Comparison of ENCODE assay signal across 24 mouse cellular contexts in the genomic region with DNA sequence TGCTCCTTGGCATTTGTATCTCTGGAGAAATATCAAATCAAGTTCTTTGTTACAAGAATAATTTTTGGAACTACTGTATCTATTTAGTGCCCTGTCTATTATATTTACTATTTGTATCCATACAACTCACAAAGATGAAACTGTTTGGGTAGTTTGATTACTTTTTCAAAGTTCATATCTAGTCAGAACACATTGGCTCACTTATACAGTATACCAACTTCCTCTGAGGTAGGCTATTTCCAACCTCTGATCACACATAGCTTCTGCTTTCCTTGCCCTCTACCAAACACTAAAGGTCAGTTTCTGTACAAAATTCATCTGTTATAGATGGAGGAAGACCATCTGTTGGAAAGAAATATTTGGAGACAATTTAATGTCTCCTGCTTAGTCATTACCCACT. TPM values are rescaled to one million over a fixed set of nuclear protein-coding genes. Genes with fewer than 3 reads are reported as not detected.
DNase-seq lines count a peak whose midpoint lies in the region; ATAC-seq and TF ChIP-seq lines count a peak whose summit lies in the region.
"Had no signal": no experiment of that assay in that cellular context is flagged by ENCODE, and none has a peak within 500 bp of the region (broad histone marks: within the 10 kb centered on the region; RNA-seq: fewer than 3 reads in every experiment).

No protein-coding gene starts in this region.

- no peak overlapping the region for H3K9ac ChIP-seq in heart, adult 2 months (ENCODE audit: low read depth, low read length)
- H3K9ac ChIP-seq in MEL (ENCODE audit: control insufficient read depth, low read depth, low read length, poor library complexity, severe bottlenecking): no peak overlapping the region

- intact Hi-C loops in heart, adult 2 months (cut with DNase I): loop anchor here (10.0 kb wide), 1 partner anchor 330 kb away; no protein-coding TSS in a partner anchor

- peak; percentile 30 for ATAC-seq in megakaryocyte progenitor cell, adult 5-6 weeks (replicated peaks; ENCODE audit: poor library complexity)
- ATAC-seq in megakaryocyte-erythroid progenitor cell, adult 5-6 weeks (replicated peaks; ENCODE audit: low FRiP score, low TSS enrichment, poor library complexity, severe bottlenecking): 0 out of 2 replicates have a peak, but pooled peaks have one; percentile 38
- ATAC-seq: activated CD4-positive, CD25-positive, alpha-beta regulatory T cell, adult 4 months; CD4-positive, CD25-positive, alpha-beta regulatory T cell, adult 4 months; Patski had no signal

- peak overlapping the region; percentile 15 for H3K27ac ChIP-seq in heart, adult 2 months
- no peak overlapping the region for H3K27ac ChIP-seq in MEL (ENCODE audit: control insufficient read depth, low read depth, low read length)

- no peak for TF ChIP-seq RAD21 in MEL (IDR thresholded peaks at IDR 0.05; ENCODE audit: low read depth, low read length)

- no peak for TF ChIP-seq EP300 in heart, adult 2 months (IDR thresholded peaks at IDR 0.05; ENCODE audit: insufficient read depth, low read depth, low read length)
- TF ChIP-seq EP300 in MEL (IDR thresholded peaks at IDR 0.05; ENCODE audit: low read depth in 1 of 2, low read length in 2 of 2): peak; percentile 66 to 68; a peak in 3 of 4 replicates

- H3K4me3 ChIP-seq in heart, adult 2 months: no peak overlapping the region
- H3K4me3 ChIP-seq in MEL (ENCODE audit: control insufficient read depth in 1 of 2, insufficient read depth in 1 of 2, low read depth in 2 of 2, low read length in 2 of 2): no peak overlapping the region

- no peak for TF ChIP-seq CTCF in heart, adult 2 months (IDR thresholded peaks at IDR 0.05)
- TF ChIP-seq CTCF in MEL (IDR thresholded peaks at IDR 0.05 in 2 of 3, conservative IDR thresholded peaks at IDR 0.05 in 1 of 3; ENCODE audit: control insufficient read depth in 1 of 3, insufficient read depth in 1 of 3, low read depth in 2 of 3, low read length in 3 of 3, poor library complexity in 1 of 3, severe bottlenecking in 1 of 3): no peak

- H3K4me1 ChIP-seq in heart, adult 2 months (ENCODE audit: control insufficient read depth, insufficient read depth, low read length): peaks cover 8% of the 10 kb centered on the region
- H3K4me1 ChIP-seq in MEL (ENCODE audit: control insufficient read depth in 1 of 2, insufficient read depth in 2 of 2, low read length in 2 of 2): peaks cover 9 to 12% of the 10 kb centered on the region in 2 experiments

- no peaks in the 10 kb centered on the region for H3K9me3 ChIP-seq in MEL (replicated peaks; ENCODE audit: insufficient read depth, low read length)
- H3K9me3 ChIP-seq: G1E had no signal

- no peak for TF ChIP-seq POLR2A in heart, adult 2 months (IDR thresholded peaks at IDR 0.05; ENCODE audit: insufficient read depth, low read depth, low read length)
- TF ChIP-seq POLR2A in MEL (IDR thresholded peaks at IDR 0.05; ENCODE audit: control insufficient read depth in 1 of 2, insufficient read depth in 1 of 2, low read depth in 1 of 2, low read length in 2 of 2, poor library complexity in 1 of 2): no peak

- peaks cover 33% of the 10 kb centered on the region for H3K36me3 ChIP-seq in heart, adult 2 months (ENCODE audit: control insufficient read depth, insufficient read depth, low read length)
- H3K36me3 ChIP-seq in MEL (ENCODE audit: control insufficient read depth in 1 of 2, insufficient read depth in 2 of 2, low read length in 2 of 2): peaks cover 0 to 16% of the 10 kb centered on the region in 2 experiments; a peak in 2 of 4 replicates
- H3K36me3 ChIP-seq: G1E had no signal

- DNase-seq in heart, adult 2 months: no peak
- no peak for DNase-seq in heart, postnatal 4 days
- peak; percentile 49 for DNase-seq in MEL (ENCODE audit: low read depth, low spot score)
- DNase-seq in adrenal gland, postnatal 4 days (ENCODE audit: low spot score in 2 of 2): no peak
- no peak for DNase-seq in gastrocnemius, postnatal 25 days
- no peak for DNase-seq in lung, adult 18-20 months
- DNase-seq: adrenal gland, adult 2 months; adrenal gland, adult 8-10 months; adrenal gland, postnatal 10 days; adrenal gland, postnatal 14 days; adrenal gland, postnatal 25 days; adrenal gland, postnatal 36 days; B cell, adult 2 months; cerebellum, adult 11 months; cerebellum, adult 11-12 months; cerebellum, adult 18-20 months; cerebellum, adult 2 months had no signal

- H3K27me3 ChIP-seq in heart, adult 2 months (ENCODE audit: control insufficient read depth, insufficient read depth, low read length): no peaks in the 10 kb centered on the region
- H3K27me3 ChIP-seq in MEL (ENCODE audit: control insufficient read depth in 1 of 2, insufficient read depth in 2 of 2, low read length in 2 of 2): no peaks in the 10 kb centered on the region
- H3K27me3 ChIP-seq: CH12.LX had no signal

- H3K79me2 ChIP-seq in heart, adult 2 months (replicated peaks; ENCODE audit: control insufficient read depth, insufficient read depth, low read length): no peaks in the 10 kb centered on the region
- no peaks in the 10 kb centered on the region for H3K79me2 ChIP-seq in MEL (ENCODE audit: control insufficient read depth, insufficient read depth, low read length, poor library complexity)

TF ChIP-seq in MEL, 35 proteins besides CTCF, POLR2A, EP300 and RAD21:
- TF ChIP-seq TAL1 (IDR thresholded peaks at IDR 0.05; ENCODE audit: low read length): peak; percentile 59
- TF ChIP-seq TCF12 (IDR thresholded peaks at IDR 0.05; ENCODE audit: low read depth, low read length): 0 out of 2 replicates have a peak, but pooled peaks have one; percentile 37
- 0 out of 2 replicates have a peak, but pooled peaks have one; percentile 35 for TF ChIP-seq GATA1 (IDR thresholded peaks at IDR 0.05; ENCODE audit: low read depth, low read length)
- TF ChIP-seq GABPA (IDR thresholded peaks at IDR 0.05; ENCODE audit: low read depth, low read length): no peak
- no peak for TF ChIP-seq CHD1 (IDR thresholded peaks at IDR 0.05; ENCODE audit: low read depth, low read length)
- no peak for TF ChIP-seq SMC3 (IDR thresholded peaks at IDR 0.05; ENCODE audit: low read depth, low read length)
- TF ChIP-seq ZMIZ1 (IDR thresholded peaks at IDR 0.05; ENCODE audit: low read depth, low read length): no peak
- TF ChIP-seq MYC (IDR thresholded peaks at IDR 0.05; ENCODE audit: low read depth, low read length): no peak
- no peak for TF ChIP-seq TBP (IDR thresholded peaks at IDR 0.05; ENCODE audit: low read depth, low read length)

RNA-seq across cellular contexts. Expression of a gene that starts 16.1 kb away (rescaled TPM):
- total RNA-seq in heart, adult 2 months (2021): 10 to 100 TPM; 73.6 to 92.6 TPM
- polyA plus RNA-seq in heart, adult 2 months (2012; rRNA removed): 86.5 and 172 TPM in 2 replicates
- 100 to 1,000 TPM; 225 to 235 TPM for total RNA-seq in heart, postnatal 4 days (2021)
- total RNA-seq in MEL (2012; rRNA removed): 0.10 TPM in 1 of 2 replicates, not detected in the other
- under 1 TPM in 1 of 2 experiments, not detected in 1; 0.14 TPM for polyA plus RNA-seq in MEL (2012; ENCODE audit: insufficient read depth in 1 of 2, insufficient read length in 2 of 2, low read depth in 1 of 2, low replicate concordance in 2 of 2, missing spikeins in 1 of 2)
- total RNA-seq in megakaryocyte progenitor cell, adult 5-6 weeks (2015): 177 and 202 TPM in 2 replicates
- 240 and 266 TPM in 2 replicates for total RNA-seq in megakaryocyte progenitor cell, adult 5-6 weeks (2017)
- 1.2 TPM in 1 of 2 replicates, not detected in the other for total RNA-seq in megakaryocyte-erythroid progenitor cell, adult 5-6 weeks (2014; fragmentation: Nextera tagmentation)
- total RNA-seq in megakaryocyte-erythroid progenitor cell, adult 5-6 weeks (2017): 6.7 and 68.5 TPM in 2 replicates
- total RNA-seq in adrenal gland, postnatal 4 days (2021): 100 to 1,000 TPM in 1 of 2 experiments, 10 to 100 TPM in 1; 99.5 to 102 TPM
- total RNA-seq in gastrocnemius, postnatal 25 days (2021): 10 to 100 TPM; 43.0 to 50.7 TPM
- total RNA-seq: CH12.LX had no signal
